Mouse (Mus musculus) E14TG2a.4 (cell line): ENCODE measurements around the gene 2900011O08Rik.
"Not testable (repeated sequence)": the region's sequence is repeated elsewhere in the genome, so short reads cannot be mapped to it uniquely, and the experiment has no call there.

Experiments
- CTCF ChIP-seq: conservative IDR thresholded peaks from 2 replicates; pipeline ENCODE4 v1.5.1; 2014; ENCODE audit warnings: low read length
- NANOG ChIP-seq: IDR thresholded peaks from 2 replicates; pipeline ENCODE4 v1.6.1; 2014; ENCODE audit warnings: borderline replicate concordance, low read length, mixed read lengths

GRCm38 (mm10) chr16:13976358-13976896 lies 10.0 kb upstream of the 2900011O08Rik start:
- peak; percentile 86 for TF ChIP-seq NANOG
- TF ChIP-seq CTCF, result not testable (repeated sequence)
